Mouse (Mus musculus): ENCODE data around the gene Galnt5. TPM values are rescaled to one million over a fixed set of nuclear protein-coding genes. Genes with fewer than 3 reads are reported as not detected.

Gene Galnt5
- polyA plus RNA-seq, 1 experiment from 2014 or later, result 5.1 TPM

DNA sequence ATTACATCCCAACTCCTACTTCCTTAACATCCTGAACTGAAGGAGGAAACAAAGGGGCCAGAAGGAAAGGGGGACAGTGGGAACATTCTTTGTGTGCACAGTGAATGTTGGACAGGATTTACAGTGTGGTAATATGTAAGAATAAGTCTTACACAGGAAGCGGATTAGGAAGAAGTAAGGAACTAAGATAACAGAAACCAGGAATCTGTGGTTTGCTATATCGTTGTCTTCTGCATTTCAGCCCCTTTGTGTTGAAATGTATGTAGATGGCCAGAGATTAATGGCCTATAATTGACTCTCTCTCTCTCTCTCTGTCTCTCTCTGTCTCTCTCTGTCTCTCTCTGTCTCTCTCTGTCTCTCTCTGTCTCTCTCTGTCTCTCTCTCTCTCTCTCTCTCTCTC is 39.2 kb downstream of the Galnt5 start:
- Histone ChIP-seq H3K9me3 (no peaks in the 10 kb centered on the region), H3K9ac (no peak overlapping the region), H3K27me3 (no peaks in the 10 kb centered on the region), H3K27ac (no peak overlapping the region), H3K4me2 (no peak overlapping the region), H3K4me1 (no peaks in the 10 kb centered on the region), H3K4me3 (no peak overlapping the region), H3K36me3 (no peaks in the 10 kb centered on the region)
- WGBS, result 90% methylated on average over 2 of the region's 2 CpGs
- ATAC-seq (ENCODE audit: insufficient number of reproducible peaks, low FRiP score, low TSS enrichment, low read depth), result no peak

DNA sequence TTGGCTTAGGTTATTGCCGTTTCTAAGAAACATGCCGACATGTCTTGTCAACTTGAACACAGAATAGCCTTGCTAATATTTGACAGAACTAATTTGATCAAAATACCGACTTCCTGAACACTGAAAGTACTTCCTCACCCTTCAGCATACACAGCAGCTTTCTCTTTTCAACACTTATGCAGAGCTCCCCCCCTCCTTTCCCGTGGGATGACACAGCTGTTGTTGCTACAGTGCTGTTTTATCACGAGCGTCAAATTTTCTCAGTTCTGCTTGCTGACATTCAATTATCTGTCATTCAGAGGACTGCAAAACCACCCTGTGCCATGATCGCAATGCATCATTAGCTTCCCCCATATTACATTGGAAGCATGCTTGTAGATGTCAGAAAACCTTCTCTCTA is 44.2 kb downstream of the Galnt5 start:
- Histone ChIP-seq H3K36me3 (no peaks in the 10 kb centered on the region), H3K4me1 (no peaks in the 10 kb centered on the region), H3K27me3 (no peaks in the 10 kb centered on the region), H3K4me3 (no peak overlapping the region), H3K9ac (no peak overlapping the region), H3K9me3 (no peaks in the 10 kb centered on the region), H3K4me2 (no peak overlapping the region), H3K27ac (no peak overlapping the region)
- no peak for ATAC-seq (ENCODE audit: insufficient number of reproducible peaks, low FRiP score, low TSS enrichment, low read depth)
- WGBS, result 76% methylated on average over 7 of the region's 7 CpGs

DNA sequence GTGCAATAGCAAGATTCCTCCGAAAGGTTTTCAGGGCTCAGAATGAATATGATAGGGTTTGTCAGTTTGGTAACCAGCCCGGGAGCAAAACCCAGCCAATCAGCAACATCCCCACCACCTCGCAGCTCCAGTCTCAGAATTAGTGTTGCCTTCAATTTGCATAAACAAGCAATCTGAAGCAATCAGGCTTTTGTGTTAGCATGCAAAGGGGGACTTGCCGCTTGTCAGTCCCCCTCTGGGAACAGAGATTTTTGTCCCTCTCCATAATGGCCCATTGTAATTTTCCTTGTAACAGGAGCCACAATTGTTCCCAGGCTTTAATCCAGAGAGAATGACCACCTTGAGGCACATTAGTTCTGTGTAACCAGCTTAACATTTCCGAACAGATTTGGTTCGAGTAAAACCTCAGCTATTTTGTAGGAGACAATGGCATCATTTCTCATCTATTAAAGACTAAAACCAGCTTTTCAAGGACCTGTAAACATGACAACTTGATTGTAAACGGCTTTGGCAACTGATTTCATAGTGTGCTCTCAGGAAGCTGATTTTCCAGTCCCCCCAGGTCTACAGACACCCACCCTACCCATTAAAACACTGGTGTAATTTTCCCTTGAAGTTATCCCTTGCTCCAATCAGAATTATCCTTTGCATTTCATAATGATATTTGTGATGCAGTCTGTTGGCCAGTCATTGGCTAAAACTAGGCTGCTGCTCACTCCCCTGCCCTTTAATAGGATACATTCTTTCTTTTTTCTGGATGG is 55.3 kb downstream of the Galnt5 start, which contains the start of gene Ermn:
Gene Ermn, minus strand, starts transcription at position 44 of the 761 bp plus-strand sequence.
- H3K4me2 ChIP-seq, result no peak within 1 kb of the TSS
- 42% methylated on average over 7 of the region's 7 CpGs for WGBS
- no peaks in the 10 kb centered on the region for H3K27me3 ChIP-seq
- no peaks in the 10 kb centered on the region for H3K9me3 ChIP-seq
- no peaks in the 10 kb centered on the region for H3K4me1 ChIP-seq
- no peak within 1 kb of the TSS for H3K27ac ChIP-seq
- H3K36me3 ChIP-seq, result no peaks in the 10 kb centered on the region
- no peak within 1 kb of the TSS for H3K9ac ChIP-seq
- H3K4me3 ChIP-seq, result no peak within 1 kb of the TSS
- no peak for ATAC-seq (ENCODE audit: insufficient number of reproducible peaks, low FRiP score, low TSS enrichment, low read depth)

DNA sequence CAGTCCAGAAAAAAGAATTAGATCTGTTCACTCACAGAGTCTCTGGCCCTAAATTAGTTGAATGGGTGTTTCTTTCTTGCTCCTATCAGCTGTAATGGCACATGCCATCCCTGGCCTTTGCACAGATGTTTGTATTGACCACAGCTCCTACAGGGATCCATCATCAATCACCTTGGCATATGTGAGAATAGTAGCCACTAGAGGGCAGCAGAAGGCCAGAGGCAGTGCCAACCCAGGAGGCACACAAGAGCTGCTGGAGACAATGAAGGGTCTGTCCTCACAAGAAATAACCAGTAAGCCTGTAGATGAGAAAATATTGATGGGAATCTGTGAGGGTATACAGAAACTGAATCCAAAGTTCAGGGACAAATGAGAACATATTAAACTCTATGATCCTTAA is 57.7 kb downstream of the Galnt5 start:
- Histone ChIP-seq H3K4me1 (no peaks in the 10 kb centered on the region), H3K9ac (no peak overlapping the region), H3K4me3 (no peak overlapping the region), H3K9me3 (no peaks in the 10 kb centered on the region), H3K4me2 (no peak overlapping the region), H3K36me3 (no peaks in the 10 kb centered on the region), H3K27me3 (no peaks in the 10 kb centered on the region), H3K27ac (no peak overlapping the region)
- ATAC-seq (ENCODE audit: insufficient number of reproducible peaks, low FRiP score, low TSS enrichment, low read depth), result no peak

DNA sequence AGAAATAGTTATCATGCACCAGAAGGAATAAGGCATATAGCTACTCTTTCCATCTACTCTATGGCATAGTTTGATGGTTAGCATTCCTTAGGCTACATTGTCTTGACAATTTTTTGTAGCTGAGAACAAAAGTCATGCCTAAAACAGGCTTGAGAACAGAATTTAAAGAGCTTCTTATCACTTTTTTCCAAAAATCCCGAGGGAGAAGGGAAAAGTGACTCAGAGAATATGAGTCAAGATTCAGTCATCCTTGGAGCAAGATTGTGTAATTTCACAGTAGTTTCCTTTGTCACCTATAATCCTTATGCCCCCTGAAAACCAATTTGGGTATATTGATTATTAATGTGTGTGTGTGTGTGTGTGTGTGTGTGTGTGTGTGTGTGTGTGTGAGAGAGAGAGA is 82.2 kb downstream of the Galnt5 start:
- 45% methylated on average over 1 of the region's 1 CpGs for WGBS

DNA sequence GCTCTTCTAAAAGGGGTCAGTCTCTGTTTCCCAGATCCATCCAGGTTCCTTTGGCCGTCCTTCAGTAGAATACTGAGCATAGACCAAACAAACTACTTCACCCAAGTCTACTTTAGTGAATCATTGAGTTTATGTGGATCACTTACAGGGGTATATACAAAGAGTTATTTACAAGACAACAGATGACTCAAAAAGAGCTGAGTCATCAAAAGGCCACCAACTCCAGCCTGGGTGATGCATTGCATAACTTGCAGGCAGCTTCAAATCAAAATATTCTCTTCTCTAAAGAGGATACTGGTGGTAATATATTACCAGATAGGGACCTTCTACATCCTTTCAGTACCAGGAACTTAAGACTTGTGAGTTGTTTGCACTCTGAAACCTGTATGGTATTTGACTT is 88.7 kb downstream of the Galnt5 start:
- H3K9me3 ChIP-seq, result no peaks in the 10 kb centered on the region
- no peak for ATAC-seq (ENCODE audit: insufficient number of reproducible peaks, low FRiP score, low TSS enrichment, low read depth)
- no peaks in the 10 kb centered on the region for H3K36me3 ChIP-seq
- WGBS, result 89% methylated on average over 1 of the region's 1 CpGs
- H3K27me3 ChIP-seq, result no peaks in the 10 kb centered on the region
- H3K9ac ChIP-seq, result no peak overlapping the region
- H3K4me2 ChIP-seq, result no peak overlapping the region
- H3K4me3 ChIP-seq, result no peak overlapping the region
- no peaks in the 10 kb centered on the region for H3K4me1 ChIP-seq
- H3K27ac ChIP-seq, result no peak overlapping the region

More for the DNA sequence above, 82.2 kb downstream of the Galnt5 start:
- Histone ChIP-seq H3K27me3 (no peaks in the 10 kb centered on the region), H3K4me2 (no peak overlapping the region), H3K4me1 (no peaks in the 10 kb centered on the region), H3K4me3 (no peak overlapping the region), H3K27ac (no peak overlapping the region), H3K9me3 (no peaks in the 10 kb centered on the region), H3K9ac (no peak overlapping the region), H3K36me3 (no peaks in the 10 kb centered on the region)
- ATAC-seq (ENCODE audit: insufficient number of reproducible peaks, low FRiP score, low TSS enrichment, low read depth), result no peak

DNA sequence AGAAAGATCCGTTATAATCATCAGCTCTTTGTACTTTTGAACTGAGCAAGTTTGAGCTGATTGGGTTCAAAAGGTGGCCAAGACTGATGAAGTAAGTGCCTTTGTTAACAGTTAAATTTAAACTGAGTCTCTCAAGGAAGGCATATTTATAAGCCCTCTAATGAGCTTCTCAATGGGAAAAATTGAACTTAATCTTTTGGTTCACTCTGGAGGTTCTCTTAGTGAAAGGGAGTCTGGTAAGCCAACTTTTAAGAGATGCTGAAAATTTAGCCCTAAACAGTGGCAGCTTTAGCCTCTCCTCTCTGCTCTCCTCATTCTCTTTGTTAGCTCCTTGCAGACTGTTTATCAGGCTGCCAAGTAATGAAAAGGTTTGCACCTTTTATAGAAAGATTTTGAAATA is 97.1 kb downstream of the Galnt5 start:
- H3K9ac ChIP-seq, result no peak overlapping the region
- H3K27ac ChIP-seq, result no peak overlapping the region
- no peak overlapping the region for H3K4me3 ChIP-seq
- no peak overlapping the region for H3K4me2 ChIP-seq
- no peaks in the 10 kb centered on the region for H3K27me3 ChIP-seq
- no peaks in the 10 kb centered on the region for H3K9me3 ChIP-seq
- 40% methylated on average over 1 of the region's 1 CpGs for WGBS
- no peaks in the 10 kb centered on the region for H3K36me3 ChIP-seq
- ATAC-seq (ENCODE audit: insufficient number of reproducible peaks, low FRiP score, low TSS enrichment, low read depth), result no peak
- no peaks in the 10 kb centered on the region for H3K4me1 ChIP-seq

Other genes starting within 250 kb of the Galnt5 start
- gene Ermn, start 55.0 kb downstream of the Galnt5 start, polyA plus RNA-seq (2015; fragmentation: Nextera tagmentation; extraction: Ambion mirVana), result 0.12 and 0.19 TPM in 2 replicates
- 2.5 and 2.8 TPM in 2 replicates for gene Cytip, start 197.6 kb downstream of the Galnt5 start, polyA plus RNA-seq (2015; fragmentation: Nextera tagmentation; extraction: Ambion mirVana)

Data from limb, embryonic 15.5 days (tissue).